Mouse (Mus musculus): ENCODE data around the gene Micu2.

DNA sequence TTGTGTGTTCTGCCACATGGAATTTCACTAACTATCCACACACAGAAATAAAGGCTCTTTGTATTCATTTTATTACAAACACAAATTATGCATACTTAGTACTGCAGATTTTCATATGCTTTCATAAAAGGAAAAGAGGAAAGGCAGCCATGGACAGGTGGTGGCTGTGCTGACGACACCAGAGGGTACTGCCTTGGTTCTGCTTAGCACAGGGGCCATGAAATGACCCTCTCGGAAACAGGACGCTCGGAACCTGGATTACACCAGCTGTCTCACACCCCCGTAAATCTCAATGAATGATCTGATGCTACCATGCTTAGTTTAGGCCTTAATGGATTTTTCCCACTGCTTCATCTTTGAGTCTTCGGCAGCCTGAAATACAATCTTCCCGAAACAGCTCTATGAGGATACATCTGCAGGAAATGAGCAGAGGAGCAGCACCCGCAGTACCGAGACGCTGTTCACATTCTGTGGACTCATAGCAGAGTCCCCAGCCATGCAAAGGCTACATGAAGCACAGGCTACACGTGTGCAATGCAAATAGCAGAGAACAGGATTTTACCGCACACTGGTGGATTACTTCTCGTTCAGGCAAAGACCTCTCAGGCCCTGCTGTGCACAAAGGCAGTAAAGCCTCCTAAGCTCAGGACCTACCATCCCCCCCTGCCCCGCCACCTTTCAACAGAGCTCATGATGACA is 17.2 kb downstream of the Micu2 start:
- no peak for TF ChIP-seq POLR2A (IDR thresholded peaks at IDR 0.05; ENCODE audit: insufficient read depth, low read length)
- no peak for TF ChIP-seq CTCF (IDR thresholded peaks at IDR 0.05; ENCODE audit: low read depth, low read length)
